Mouse (Mus musculus): ENCODE results near the gene Setx.

Setx gene

GRCm38 (mm10) chr2:29216286-29217012, 92.5 kb downstream of the Setx start:
- DNase-seq (ENCODE audit: extremely low read depth, low read depth, low spot score) = no peak

DNA sequence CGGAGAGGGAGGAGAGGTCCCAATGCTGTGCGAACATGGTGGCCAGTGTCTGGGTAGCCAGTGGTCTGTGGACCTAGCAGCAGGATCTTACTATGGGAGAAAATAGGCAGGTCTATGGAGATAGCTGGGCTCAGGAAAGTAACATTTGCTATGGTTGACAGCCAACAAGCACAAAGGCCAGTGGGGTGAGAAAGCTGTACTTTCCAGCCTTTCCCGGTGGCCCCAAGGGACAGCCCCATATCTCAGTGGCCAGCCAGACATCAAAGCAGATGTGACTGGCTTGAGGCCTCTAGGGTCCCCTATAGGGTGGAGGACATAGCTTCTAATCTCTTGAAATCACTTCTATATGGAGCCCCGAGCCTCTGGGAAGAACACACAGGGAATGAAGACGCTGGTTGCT, 93.1 kb downstream of the Setx start:
- no peak for DNase-seq (ENCODE audit: extremely low read depth, low read depth, low spot score)

DNA sequence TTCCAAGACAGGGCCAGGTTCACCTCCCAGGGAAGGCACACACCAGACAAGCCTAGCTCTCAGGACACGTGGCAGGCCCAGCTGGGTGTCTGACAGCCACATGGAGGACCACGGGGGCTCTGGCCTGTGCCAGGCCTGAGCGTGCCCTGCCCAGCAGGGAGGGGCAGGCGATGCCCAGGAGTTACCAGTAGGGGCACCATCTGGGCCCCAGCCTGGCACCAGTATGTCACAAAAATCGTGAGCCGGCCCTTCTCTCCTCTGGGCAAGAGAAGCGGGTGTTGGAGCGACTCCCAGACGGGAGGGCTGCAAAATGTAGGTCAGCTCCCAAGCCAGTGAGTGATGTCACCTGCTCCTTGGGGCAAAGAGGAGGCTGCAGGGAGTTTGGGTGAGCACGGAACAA, 93.9 kb downstream of the Setx start:
- DNase-seq (ENCODE audit: extremely low read depth, low read depth, low spot score) = no peak

DNA sequence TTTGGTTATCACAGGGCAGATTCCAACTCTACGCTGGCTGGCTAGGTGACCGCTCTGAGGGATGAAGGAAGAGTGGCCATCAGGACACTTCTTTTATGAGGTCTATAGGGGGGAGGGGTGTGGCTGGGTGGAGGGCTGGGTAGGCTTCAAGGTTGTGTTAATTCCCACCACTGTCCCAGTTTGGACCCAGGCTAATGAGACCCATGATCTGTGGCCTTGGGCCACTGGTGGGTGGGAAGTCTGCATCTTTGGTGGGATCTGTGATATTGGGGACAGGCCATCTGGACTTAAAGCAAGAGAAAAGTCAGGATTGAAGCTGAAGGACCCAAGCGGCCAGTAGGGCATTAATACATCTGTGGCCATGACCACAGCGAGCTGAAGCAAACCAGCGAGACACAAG, 94.8 kb downstream of the Setx start:
- DNase-seq (ENCODE audit: extremely low read depth, low read depth, low spot score) = no peak

DNA sequence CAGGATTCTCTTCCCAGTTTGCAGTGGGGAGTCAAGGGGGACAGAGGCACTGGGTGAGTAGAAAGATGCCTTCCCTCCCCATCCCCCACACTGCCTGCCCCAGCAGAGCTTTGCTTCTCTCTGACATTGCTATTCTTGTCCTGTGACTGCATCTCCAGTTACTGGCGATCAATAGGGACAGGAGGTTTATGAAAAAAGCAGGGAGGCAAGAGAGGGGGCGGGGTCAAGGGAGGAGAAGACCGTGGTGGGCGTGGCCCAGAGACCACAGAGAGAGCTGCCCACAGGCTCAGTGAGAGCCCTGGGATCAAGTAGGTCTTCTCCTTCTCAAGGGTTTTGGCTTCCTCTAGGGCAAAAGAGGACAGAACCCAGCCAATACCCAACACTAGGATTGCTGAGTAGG, 98.3 kb downstream of the Setx start:
- no peak for DNase-seq (ENCODE audit: extremely low read depth, low read depth, low spot score)

DNA sequence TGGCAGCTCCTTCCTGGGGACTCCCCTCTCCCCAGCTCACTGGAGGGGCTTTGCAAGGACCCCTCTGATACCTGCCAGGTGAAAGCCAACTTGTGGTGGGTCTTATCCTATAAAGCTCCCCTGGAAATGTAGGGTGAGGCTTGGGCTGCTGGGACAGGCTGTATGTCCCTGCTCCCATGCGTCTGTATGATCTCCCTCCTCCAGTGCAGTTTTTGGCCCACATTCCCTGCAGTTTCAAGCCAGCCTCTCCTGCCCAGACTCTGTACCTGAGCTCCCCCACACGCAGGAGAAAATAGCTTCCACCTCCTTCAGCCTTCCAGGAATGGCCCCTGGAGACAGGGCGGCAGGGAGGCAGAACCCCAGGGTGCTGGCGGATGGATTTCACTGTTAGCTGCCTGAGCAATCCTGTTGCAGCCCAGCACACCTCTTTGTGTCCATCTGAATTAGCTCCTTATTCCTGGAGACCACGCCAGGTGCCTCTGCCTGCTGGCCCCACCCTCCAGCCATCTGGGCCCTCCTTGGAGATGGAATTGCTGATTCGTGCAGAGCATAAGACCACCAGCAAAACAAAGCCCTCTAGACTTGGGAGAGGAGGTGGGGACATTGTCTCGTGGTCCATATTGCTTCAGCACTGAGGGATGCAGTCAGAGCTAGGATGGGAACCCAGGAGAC, 99.7 kb downstream of the Setx start:
- DNase-seq (ENCODE audit: extremely low read depth, low read depth, low spot score) = no peak

DNA sequence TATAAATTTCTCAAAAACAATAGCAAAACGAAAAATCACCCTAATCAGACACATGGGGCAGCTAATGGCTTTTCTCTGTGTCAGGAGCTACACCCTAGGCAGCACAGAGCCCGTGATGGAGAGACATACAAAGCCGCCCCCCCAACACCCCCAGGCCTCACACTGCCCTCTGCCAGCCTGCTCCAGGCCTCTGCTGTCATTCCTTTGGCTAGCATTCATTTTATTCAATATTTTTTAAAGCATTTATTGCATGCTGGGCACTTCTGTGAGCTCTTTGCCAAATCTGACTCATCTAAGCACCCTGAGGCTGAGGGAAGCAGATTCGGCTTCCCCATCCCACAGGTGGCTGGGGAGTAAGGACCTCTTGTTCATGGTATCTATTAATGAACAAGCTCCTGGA, 102.7 kb downstream of the Setx start:
- DNase-seq (ENCODE audit: extremely low read depth, low read depth, low spot score) = no peak

DNA sequence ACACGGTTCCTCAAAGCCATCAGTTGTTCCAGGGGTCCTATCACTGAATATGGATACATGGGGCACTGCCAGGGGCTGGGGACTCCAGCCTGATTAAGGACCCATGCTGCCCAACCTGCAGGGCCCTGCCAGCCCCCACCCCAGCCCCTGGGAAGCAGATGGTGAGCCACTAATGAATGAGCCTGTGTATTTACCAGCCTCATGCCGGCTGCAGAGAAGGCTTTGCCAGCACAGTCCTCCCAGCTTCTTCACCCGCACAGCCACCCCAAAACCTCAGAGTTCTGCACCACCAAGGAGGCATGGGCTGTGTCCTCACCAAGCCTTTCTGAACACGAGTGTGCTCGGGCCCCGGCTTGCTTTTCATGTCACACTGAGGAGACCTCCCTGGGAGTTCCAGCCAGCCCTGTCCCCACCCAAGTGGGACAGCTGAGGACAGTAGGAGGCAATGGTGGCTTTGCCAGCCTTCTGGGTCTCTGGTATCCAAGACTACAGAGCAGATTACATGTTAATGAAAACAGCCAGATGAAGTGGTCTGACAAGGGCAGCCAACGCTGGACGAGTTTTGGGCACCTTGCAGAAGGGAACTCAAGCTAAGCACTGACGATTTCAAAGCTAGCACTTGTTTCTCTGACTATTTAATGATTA, 106.3 kb downstream of the Setx start:
- no peak for DNase-seq (ENCODE audit: extremely low read depth, low read depth, low spot score)

All from fat pad, adult 2 months (tissue).